Mouse (Mus musculus): ENCODE results near the gene Capn5. TPM values are rescaled to one million over a fixed set of nuclear protein-coding genes. Genes with fewer than 3 reads are reported as not detected.

Capn5 gene
- polyA plus RNA-seq, 1 experiment from 2014 or later, result 6.4 TPM

DNA sequence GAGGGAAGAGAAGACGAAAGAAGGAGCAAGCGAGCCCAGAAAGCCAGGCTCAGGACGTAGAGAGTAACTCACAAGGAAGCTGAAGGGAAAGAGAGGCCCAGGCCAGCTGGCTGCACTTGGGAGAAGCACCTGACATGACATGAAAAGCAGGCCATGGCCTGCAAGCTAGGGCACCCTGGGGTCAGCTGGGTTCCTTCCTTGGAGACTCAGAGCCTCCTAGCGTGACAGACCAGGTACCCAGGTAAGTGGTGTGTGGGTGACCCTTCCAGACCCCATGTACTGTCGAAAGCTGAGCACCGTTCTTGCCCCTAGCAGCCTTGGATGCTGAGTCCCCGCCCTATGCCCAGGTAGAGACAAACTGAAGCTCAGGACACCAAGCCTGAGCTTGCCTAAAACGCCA lies 5.4 kb downstream of the Capn5 start:
- 86% methylated on average over 8 of the region's 8 CpGs for WGBS (ENCODE audit: insufficient replicate concordance)
- H3K4me1 ChIP-seq (ENCODE audit: control insufficient read depth, insufficient read depth, low read length), result peaks cover 23% of the 10 kb centered on the region

DNA sequence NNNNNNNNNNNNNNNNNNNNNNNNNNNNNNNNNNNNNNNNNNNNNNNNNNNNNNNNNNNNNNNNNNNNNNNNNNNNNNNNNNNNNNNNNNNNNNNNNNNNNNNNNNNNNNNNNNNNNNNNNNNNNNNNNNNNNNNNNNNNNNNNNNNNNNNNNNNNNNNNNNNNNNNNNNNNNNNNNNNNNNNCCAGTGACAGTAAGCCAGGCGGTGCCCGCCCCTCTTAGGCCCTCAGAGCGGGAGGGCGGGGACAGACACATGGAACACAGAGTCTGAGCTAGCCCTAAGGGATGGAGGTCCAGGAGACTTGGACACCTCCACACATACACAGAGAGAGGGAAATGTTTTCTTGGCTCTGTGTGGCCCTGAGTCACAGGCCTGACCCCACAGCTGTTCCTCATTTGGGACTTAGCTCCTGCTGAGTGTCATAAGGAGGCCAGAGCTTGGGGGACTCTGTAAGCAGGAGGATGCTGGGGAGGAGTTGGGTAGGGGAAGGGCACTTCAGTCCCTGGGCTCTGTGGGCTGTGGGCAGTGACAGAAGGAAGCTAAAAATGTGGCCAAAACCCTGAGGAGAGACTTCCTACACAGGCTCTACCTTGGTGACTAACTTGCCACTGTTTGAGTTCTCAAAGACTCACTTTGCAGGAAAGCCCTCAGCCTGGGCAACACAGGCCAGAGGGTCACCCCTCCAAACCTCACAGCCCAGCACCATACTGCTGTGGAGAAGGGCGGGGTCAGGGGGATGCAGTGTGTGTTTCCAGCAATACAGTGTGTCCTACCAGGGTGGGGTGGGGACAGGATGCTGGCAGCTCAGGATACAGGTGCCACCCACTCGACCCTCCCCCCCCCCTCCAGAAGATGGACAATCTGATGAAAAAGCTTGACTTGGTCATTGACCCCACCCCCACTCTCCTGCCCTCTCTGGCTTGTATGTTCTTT lies 6.7 kb downstream of the Capn5 start:
- Histone ChIP-seq H3K4me3 (ENCODE audit: low read depth, low read length) (no peak overlapping the region), H3K27ac (ENCODE audit: low read depth, low read length) (peak overlapping the region; percentile 72), H3K9ac (ENCODE audit: low read depth, low read length) (no peak overlapping the region), H3K9me3 (replicated peaks; ENCODE audit: control insufficient read depth, low read length) (no peaks in the 10 kb centered on the region), H3K4me2 (peak overlapping the region; percentile 34; the same call in 1 of the 2 replicates), H3K4me1 (ENCODE audit: control insufficient read depth, insufficient read depth, low read length) (peaks cover 20% of the 10 kb centered on the region), H3K27me3 (ENCODE audit: control insufficient read depth, insufficient read depth, low read length) (no peaks in the 10 kb centered on the region), H3K36me3 (ENCODE audit: control insufficient read depth, insufficient read depth, low read length) (no peaks in the 10 kb centered on the region)
- WGBS (ENCODE audit: insufficient replicate concordance), result 48% methylated on average over 6 of the region's 6 CpGs
- peak; percentile 83 for ATAC-seq (replicated peaks; ENCODE audit: insufficient number of reproducible peaks, low FRiP score, low TSS enrichment)

More for the DNA sequence above, 5.4 kb downstream of the Capn5 start:
- no peaks in the 10 kb centered on the region for H3K27me3 ChIP-seq (ENCODE audit: control insufficient read depth, insufficient read depth, low read length)
- no peak overlapping the region for H3K9ac ChIP-seq (ENCODE audit: low read depth, low read length)
- H3K4me2 ChIP-seq, result no peak overlapping the region
- H3K9me3 ChIP-seq (replicated peaks; ENCODE audit: control insufficient read depth, low read length), result no peaks in the 10 kb centered on the region
- no peaks in the 10 kb centered on the region for H3K36me3 ChIP-seq (ENCODE audit: control insufficient read depth, insufficient read depth, low read length)
- no peak overlapping the region for H3K4me3 ChIP-seq (ENCODE audit: low read depth, low read length)
- no peak overlapping the region for H3K27ac ChIP-seq (ENCODE audit: low read depth, low read length)
- no peak for ATAC-seq (replicated peaks; ENCODE audit: insufficient number of reproducible peaks, low FRiP score, low TSS enrichment)

DNA sequence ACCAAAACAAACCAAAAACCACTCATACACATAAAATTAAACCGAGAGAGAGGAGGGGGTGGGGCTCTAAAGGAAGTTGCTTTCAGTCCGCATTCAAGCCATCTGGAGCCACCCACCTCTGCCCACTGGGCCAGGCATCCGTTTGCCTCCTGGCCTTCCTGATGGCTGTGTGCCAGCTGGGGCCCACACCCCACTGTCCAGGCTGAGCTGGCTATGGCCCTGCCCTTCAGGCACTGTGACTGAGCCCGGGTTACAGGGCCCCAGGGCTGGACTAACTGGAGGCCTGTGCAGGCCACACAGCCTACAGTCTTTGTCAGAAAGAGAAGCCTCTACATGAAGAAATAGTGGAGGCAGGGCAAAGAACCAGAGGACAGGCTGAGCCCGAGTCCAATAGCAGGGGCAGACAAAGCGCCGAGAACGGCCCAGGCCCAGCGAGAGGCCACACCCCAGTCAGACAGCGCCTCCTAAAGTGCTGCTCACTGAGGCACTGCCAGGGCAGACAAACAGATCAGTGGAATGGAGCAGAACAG lies 13.0 kb downstream of the Capn5 start:
- Histone ChIP-seq H3K27ac (ENCODE audit: low read depth, low read length) (peak overlapping the region; percentile 51), H3K36me3 (ENCODE audit: control insufficient read depth, insufficient read depth, low read length) (no peaks in the 10 kb centered on the region), H3K4me1 (ENCODE audit: control insufficient read depth, insufficient read depth, low read length) (peaks cover 36% of the 10 kb centered on the region), H3K4me3 (ENCODE audit: low read depth, low read length) (no peak overlapping the region), H3K27me3 (ENCODE audit: control insufficient read depth, insufficient read depth, low read length) (no peaks in the 10 kb centered on the region), H3K9ac (ENCODE audit: low read depth, low read length) (peak overlapping the region; percentile 57), H3K9me3 (replicated peaks; ENCODE audit: control insufficient read depth, low read length) (no peaks in the 10 kb centered on the region), H3K4me2 (no peak overlapping the region)
- WGBS (ENCODE audit: insufficient replicate concordance), result 66% methylated on average over 10 of the region's 10 CpGs
- peak; percentile 62 for ATAC-seq (replicated peaks; ENCODE audit: insufficient number of reproducible peaks, low FRiP score, low TSS enrichment)

DNA sequence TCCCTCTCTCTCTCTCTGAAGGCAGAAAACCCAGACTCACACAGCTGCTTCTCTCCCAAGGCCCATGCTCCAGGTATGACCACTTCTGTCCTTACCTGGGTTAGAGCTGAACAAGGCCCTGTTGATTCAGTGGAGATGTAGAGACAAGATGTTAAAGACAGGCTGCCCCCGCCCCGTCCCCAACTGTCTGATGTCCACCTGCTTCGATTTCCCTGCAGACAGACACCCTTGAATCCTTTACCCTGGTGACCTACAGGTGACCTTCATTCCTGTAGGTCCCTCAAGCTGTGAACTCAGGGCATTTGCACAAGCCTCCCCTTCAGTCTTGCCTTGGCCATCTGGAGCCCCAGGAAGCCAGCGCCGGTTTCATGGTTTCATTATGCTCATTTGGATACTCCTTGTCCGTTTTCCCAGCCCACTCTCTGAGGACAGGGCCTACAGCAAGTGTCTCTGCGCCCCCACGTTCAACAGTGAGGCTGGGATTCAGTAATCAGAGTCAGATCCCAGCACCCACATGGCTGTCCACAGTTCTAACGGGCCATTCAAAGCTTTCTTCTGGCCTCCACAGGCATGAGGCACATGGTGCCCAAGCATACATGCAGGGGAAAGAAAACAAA lies 13.6 kb downstream of the Capn5 start:
- Histone ChIP-seq H3K4me1 (ENCODE audit: control insufficient read depth, insufficient read depth, low read length) (peaks cover 40% of the 10 kb centered on the region), H3K4me2 (no peak overlapping the region)
- no peak for ATAC-seq (replicated peaks; ENCODE audit: insufficient number of reproducible peaks, low FRiP score, low TSS enrichment)

DNA sequence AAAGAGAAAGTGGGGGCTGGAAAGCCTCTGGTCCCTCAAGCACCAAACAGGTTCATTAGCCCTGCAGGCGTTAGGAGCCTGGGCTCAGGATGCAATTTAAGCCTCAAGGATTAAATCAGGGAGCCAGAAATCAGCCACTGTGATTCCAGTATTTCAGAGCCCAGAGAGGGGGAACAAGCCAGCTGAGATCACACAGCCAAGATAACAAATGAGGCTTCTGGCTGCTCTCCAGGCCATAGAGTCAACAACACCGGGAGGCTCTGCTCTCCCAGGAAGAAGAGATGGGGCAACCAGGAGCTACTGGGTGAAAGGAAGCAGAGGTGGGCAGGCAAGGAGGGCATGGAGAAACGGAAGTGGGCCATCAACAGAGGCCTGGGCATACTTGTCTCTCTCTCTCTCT lies 14.4 kb downstream of the Capn5 start:
- Histone ChIP-seq H3K36me3 (ENCODE audit: control insufficient read depth, insufficient read depth, low read length) (no peaks in the 10 kb centered on the region), H3K4me1 (ENCODE audit: control insufficient read depth, insufficient read depth, low read length) (peaks cover 48% of the 10 kb centered on the region), H3K9ac (ENCODE audit: low read depth, low read length) (no peak overlapping the region), H3K9me3 (replicated peaks; ENCODE audit: control insufficient read depth, low read length) (no peaks in the 10 kb centered on the region), H3K27me3 (ENCODE audit: control insufficient read depth, insufficient read depth, low read length) (no peaks in the 10 kb centered on the region), H3K27ac (ENCODE audit: low read depth, low read length) (no peak overlapping the region), H3K4me2 (no peak overlapping the region), H3K4me3 (ENCODE audit: low read depth, low read length) (no peak overlapping the region)
- WGBS (ENCODE audit: insufficient replicate concordance), result 48% methylated on average over 3 of the region's 3 CpGs
- no peak for ATAC-seq (replicated peaks; ENCODE audit: insufficient number of reproducible peaks, low FRiP score, low TSS enrichment)

More for the DNA sequence above, 13.6 kb downstream of the Capn5 start:
- 81% methylated on average over 9 of the region's 9 CpGs for WGBS (ENCODE audit: insufficient replicate concordance)
- Histone ChIP-seq H3K27ac (ENCODE audit: low read depth, low read length) (peak overlapping the region; percentile 51; the same call in 1 of the 2 replicates), H3K4me3 (ENCODE audit: low read depth, low read length) (no peak overlapping the region), H3K9ac (ENCODE audit: low read depth, low read length) (no peak overlapping the region), H3K9me3 (replicated peaks; ENCODE audit: control insufficient read depth, low read length) (no peaks in the 10 kb centered on the region), H3K36me3 (ENCODE audit: control insufficient read depth, insufficient read depth, low read length) (no peaks in the 10 kb centered on the region), H3K27me3 (ENCODE audit: control insufficient read depth, insufficient read depth, low read length) (no peaks in the 10 kb centered on the region)

DNA sequence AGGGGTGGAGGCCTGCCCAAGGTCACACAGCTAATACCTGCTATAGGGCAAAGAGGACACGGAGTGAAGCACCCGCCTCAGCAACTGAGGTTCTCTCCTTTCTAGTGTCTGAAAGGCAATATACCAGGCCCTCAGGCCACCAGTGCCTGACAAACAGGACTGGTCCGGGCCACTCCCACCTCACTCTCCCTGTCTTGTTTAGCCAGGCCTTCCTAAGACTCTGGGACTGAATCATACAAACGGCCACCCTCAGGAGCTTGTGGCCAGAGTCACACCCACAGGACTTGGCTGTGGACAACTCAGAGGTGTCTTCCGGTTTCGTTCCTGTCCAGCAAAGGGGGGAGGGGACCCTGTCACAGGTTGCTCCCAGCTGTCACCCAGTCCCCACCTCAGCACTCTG lies 15.8 kb downstream of the Capn5 start:
- no peak for ATAC-seq (replicated peaks; ENCODE audit: insufficient number of reproducible peaks, low FRiP score, low TSS enrichment)
- H3K27ac ChIP-seq (ENCODE audit: low read depth, low read length), result no peak overlapping the region; the same call in 1 of the 2 replicates
- H3K9ac ChIP-seq (ENCODE audit: low read depth, low read length), result peak overlapping the region; percentile 29; the same call in 1 of the 2 replicates
- 61% methylated on average over 6 of the region's 6 CpGs for WGBS (ENCODE audit: insufficient replicate concordance)
- H3K27me3 ChIP-seq (ENCODE audit: control insufficient read depth, insufficient read depth, low read length), result no peaks in the 10 kb centered on the region
- peaks cover 56% of the 10 kb centered on the region for H3K4me1 ChIP-seq (ENCODE audit: control insufficient read depth, insufficient read depth, low read length)
- no peak overlapping the region for H3K4me2 ChIP-seq
- no peak overlapping the region for H3K4me3 ChIP-seq (ENCODE audit: low read depth, low read length)
- H3K36me3 ChIP-seq (ENCODE audit: control insufficient read depth, insufficient read depth, low read length), result no peaks in the 10 kb centered on the region
- no peaks in the 10 kb centered on the region for H3K9me3 ChIP-seq (replicated peaks; ENCODE audit: control insufficient read depth, low read length)

DNA sequence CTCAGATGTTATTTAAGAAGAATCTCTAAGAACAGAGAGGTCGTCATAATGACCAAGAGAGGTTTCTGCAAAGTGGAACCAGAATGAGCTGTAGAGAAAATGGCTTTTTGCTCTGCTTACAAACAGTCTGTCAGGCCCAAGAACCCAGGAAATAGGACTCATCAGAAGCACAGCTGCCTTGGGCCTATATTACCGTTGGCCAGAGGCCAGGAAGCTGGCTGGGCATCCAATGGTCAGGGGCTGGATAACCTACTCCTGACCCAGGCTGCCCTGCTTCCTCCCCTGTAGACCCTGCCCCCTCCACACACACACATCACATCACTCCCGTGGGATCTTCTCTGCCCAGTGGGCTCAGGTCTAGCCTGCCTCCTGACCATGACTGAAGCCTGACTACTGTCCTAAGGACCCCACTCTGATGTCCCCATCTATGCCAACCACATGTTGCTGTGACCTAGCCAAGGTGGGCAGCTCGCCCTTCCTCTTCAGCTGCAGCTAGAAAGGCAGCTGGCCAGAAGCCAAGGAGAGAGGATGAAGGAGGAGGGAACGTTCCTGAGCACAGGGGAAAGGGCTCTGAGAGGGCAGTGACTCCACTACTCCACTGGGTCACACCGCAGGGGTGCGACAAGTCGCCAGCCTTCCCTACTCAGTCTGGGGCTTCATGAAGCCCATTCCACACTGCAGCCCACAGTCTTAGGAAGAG lies 17.9 kb downstream of the Capn5 start:
- no peak for ATAC-seq (replicated peaks; ENCODE audit: insufficient number of reproducible peaks, low FRiP score, low TSS enrichment)
- Histone ChIP-seq H3K9me3 (replicated peaks; ENCODE audit: control insufficient read depth, low read length) (no peaks in the 10 kb centered on the region), H3K4me2 (no peak overlapping the region), H3K36me3 (ENCODE audit: control insufficient read depth, insufficient read depth, low read length) (no peaks in the 10 kb centered on the region), H3K4me3 (ENCODE audit: low read depth, low read length) (no peak overlapping the region), H3K27ac (ENCODE audit: low read depth, low read length) (0 out of 2 replicates have a peak overlapping the region, but pooled peaks have one; percentile 50), H3K9ac (ENCODE audit: low read depth, low read length) (0 out of 2 replicates have a peak overlapping the region, but pooled peaks have one; percentile 28), H3K4me1 (ENCODE audit: control insufficient read depth, insufficient read depth, low read length) (peaks cover 70% of the 10 kb centered on the region), H3K27me3 (ENCODE audit: control insufficient read depth, insufficient read depth, low read length) (no peaks in the 10 kb centered on the region)
- 30% methylated on average over 8 of the region's 8 CpGs for WGBS (ENCODE audit: insufficient replicate concordance)

DNA sequence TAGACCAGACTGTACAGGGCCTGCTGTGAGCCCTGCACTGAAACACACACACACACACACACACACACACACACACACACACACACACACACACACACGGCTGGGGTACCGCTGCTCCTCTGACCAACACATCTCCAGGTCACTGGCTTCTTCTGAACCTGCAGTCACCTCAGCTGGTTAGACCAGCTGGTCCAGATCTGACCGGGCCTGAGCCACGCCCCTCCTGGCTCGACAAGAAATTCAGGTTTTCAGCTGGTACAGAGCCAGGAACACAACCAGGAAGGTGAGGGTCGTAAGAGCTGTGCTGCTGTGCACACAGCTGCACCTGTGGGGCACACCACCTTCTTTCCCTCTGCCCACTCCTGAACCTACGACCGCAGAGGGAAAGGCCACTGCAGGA lies 19.6 kb downstream of the Capn5 start:
- Histone ChIP-seq H3K27ac (ENCODE audit: low read depth, low read length) (no peak overlapping the region), H3K4me1 (ENCODE audit: control insufficient read depth, insufficient read depth, low read length) (peaks cover 62% of the 10 kb centered on the region), H3K9me3 (replicated peaks; ENCODE audit: control insufficient read depth, low read length) (no peaks in the 10 kb centered on the region), H3K36me3 (ENCODE audit: control insufficient read depth, insufficient read depth, low read length) (no peaks in the 10 kb centered on the region), H3K4me3 (ENCODE audit: low read depth, low read length) (no peak overlapping the region), H3K27me3 (ENCODE audit: control insufficient read depth, insufficient read depth, low read length) (no peaks in the 10 kb centered on the region), H3K4me2 (no peak overlapping the region), H3K9ac (ENCODE audit: low read depth, low read length) (no peak overlapping the region)
- WGBS (ENCODE audit: insufficient replicate concordance), result 40% methylated on average over 8 of the region's 8 CpGs
- ATAC-seq (replicated peaks; ENCODE audit: insufficient number of reproducible peaks, low FRiP score, low TSS enrichment), result no peak
